Mouse (Mus musculus): ENCODE results near the gene Fgf7. TPM values are rescaled to one million over a fixed set of nuclear protein-coding genes. Genes with fewer than 3 reads are reported as not detected.

The Fgf7 gene
- polyA plus RNA-seq (2016; fragmentation: Nextera tagmentation; extraction: Ambion mirVana): 0.06 TPM in 1 of 2 replicates, not detected in the other

- H3K27ac ChIP-seq: 0 out of 2 replicates have a peak within 1 kb of the TSS, but pooled peaks have one; percentile 1
- H3K27me3 ChIP-seq (ENCODE audit: poor library complexity, severe bottlenecking): no peaks in the 10 kb centered on the region
- H3K4me1 ChIP-seq: peaks cover 15% of the 10 kb centered on the region
- no peaks in the 10 kb centered on the region for H3K36me3 ChIP-seq (replicated peaks)
- no peak for DNase-seq (ENCODE audit: extremely low spot score, low spot score)
- H3K9me3 ChIP-seq: no peaks in the 10 kb centered on the region
- WGBS: 79% methylated on average over 15 of the region's 15 CpGs
- H3K4me3 ChIP-seq: no peak within 1 kb of the TSS
Observed at GRCm38 (mm10) chr2:126034379-126035005, at the start of gene Fgf7. Gene Fgf7, plus strand, starts transcription at chr2:126034658.

GRCm38 (mm10) chr2:126002291-126002690, 32.2 kb upstream of the Fgf7 start:
- H3K9me3 ChIP-seq: no peaks in the 10 kb centered on the region
- H3K27ac ChIP-seq: no peak overlapping the region
- no peaks in the 10 kb centered on the region for H3K4me1 ChIP-seq
- H3K4me3 ChIP-seq: no peak overlapping the region
- no peak for DNase-seq (ENCODE audit: extremely low spot score, low spot score)
- WGBS: 87% methylated on average over 5 of the region's 5 CpGs
- no peaks in the 10 kb centered on the region for H3K27me3 ChIP-seq (ENCODE audit: poor library complexity, severe bottlenecking)
- H3K36me3 ChIP-seq (replicated peaks): no peaks in the 10 kb centered on the region

- Histone ChIP-seq H3K4me1 (no peaks in the 10 kb centered on the region), H3K27me3 (ENCODE audit: poor library complexity, severe bottlenecking) (no peaks in the 10 kb centered on the region), H3K27ac (no peak overlapping the region), H3K9me3 (no peaks in the 10 kb centered on the region), H3K36me3 (replicated peaks) (no peaks in the 10 kb centered on the region), H3K4me3 (no peak overlapping the region)
- DNase-seq (ENCODE audit: extremely low spot score, low spot score): peak; percentile 41
- WGBS: 62% methylated on average over 3 of the region's 3 CpGs
Observed at GRCm38 (mm10) chr2:126006088-126006487, 28.4 kb upstream of the Fgf7 start.

- H3K36me3 ChIP-seq (replicated peaks): no peaks in the 10 kb centered on the region
- no peaks in the 10 kb centered on the region for H3K4me1 ChIP-seq
- H3K27ac ChIP-seq: no peak overlapping the region
- no peak overlapping the region for H3K4me3 ChIP-seq
- H3K27me3 ChIP-seq (ENCODE audit: poor library complexity, severe bottlenecking): no peaks in the 10 kb centered on the region
- no peaks in the 10 kb centered on the region for H3K9me3 ChIP-seq
- WGBS: 92% methylated on average over 2 of the region's 2 CpGs
- DNase-seq (ENCODE audit: extremely low spot score, low spot score): no peak
Observed at GRCm38 (mm10) chr2:126006742-126007141, 27.7 kb upstream of the Fgf7 start.

- Histone ChIP-seq H3K9me3 (no peaks in the 10 kb centered on the region), H3K4me3 (no peak overlapping the region), H3K4me1 (peaks cover 26% of the 10 kb centered on the region), H3K27me3 (ENCODE audit: poor library complexity, severe bottlenecking) (no peaks in the 10 kb centered on the region), H3K36me3 (replicated peaks) (no peaks in the 10 kb centered on the region), H3K27ac (peak overlapping the region; percentile 75; the same call in 1 of the 2 replicates)
- WGBS: 54% methylated on average over 12 of the region's 12 CpGs
- no peak for DNase-seq (ENCODE audit: extremely low spot score, low spot score)
Observed at GRCm38 (mm10) chr2:126014989-126015710, 19.3 kb upstream of the Fgf7 start.

- H3K36me3 ChIP-seq (replicated peaks): no peaks in the 10 kb centered on the region
- WGBS: 18% methylated on average over 3 of the region's 3 CpGs
- no peaks in the 10 kb centered on the region for H3K27me3 ChIP-seq (ENCODE audit: poor library complexity, severe bottlenecking)
- no peaks in the 10 kb centered on the region for H3K9me3 ChIP-seq
- DNase-seq (ENCODE audit: extremely low spot score, low spot score): no peak
- H3K4me3 ChIP-seq: no peak overlapping the region
- peak overlapping the region; percentile 75 for H3K27ac ChIP-seq
- H3K4me1 ChIP-seq: peaks cover 26% of the 10 kb centered on the region
Observed at GRCm38 (mm10) chr2:126015763-126016473, 18.5 kb upstream of the Fgf7 start.

GRCm38 (mm10) chr2:126031186-126031900, 3.1 kb upstream of the Fgf7 start:
- Histone ChIP-seq H3K4me1 (peaks cover 6% of the 10 kb centered on the region; the same call in 1 of the 2 replicates), H3K27me3 (ENCODE audit: poor library complexity, severe bottlenecking) (no peaks in the 10 kb centered on the region), H3K4me3 (no peak overlapping the region), H3K27ac (no peak overlapping the region), H3K9me3 (no peaks in the 10 kb centered on the region), H3K36me3 (replicated peaks) (no peaks in the 10 kb centered on the region)
- no peak for DNase-seq (ENCODE audit: extremely low spot score, low spot score)
- WGBS: 64% methylated on average over 8 of the region's 8 CpGs

- H3K9me3 ChIP-seq: no peaks in the 10 kb centered on the region
- H3K27me3 ChIP-seq (ENCODE audit: poor library complexity, severe bottlenecking): no peaks in the 10 kb centered on the region
- no peak overlapping the region for H3K4me3 ChIP-seq
- H3K36me3 ChIP-seq (replicated peaks): no peaks in the 10 kb centered on the region
- peaks cover 10% of the 10 kb centered on the region for H3K4me1 ChIP-seq
- DNase-seq (ENCODE audit: extremely low spot score, low spot score): no peak
- no peak overlapping the region for H3K27ac ChIP-seq
- WGBS: 84% methylated on average over 8 of the region's 8 CpGs
Observed at GRCm38 (mm10) chr2:126033114-126033972, 1.1 kb upstream of the Fgf7 start.

- WGBS: 93% methylated on average over 15 of the region's 15 CpGs
- no peaks in the 10 kb centered on the region for H3K27me3 ChIP-seq (ENCODE audit: poor library complexity, severe bottlenecking)
- no peak overlapping the region for H3K4me3 ChIP-seq
- H3K9me3 ChIP-seq: no peaks in the 10 kb centered on the region
- no peak overlapping the region for H3K27ac ChIP-seq
- peaks cover 15% of the 10 kb centered on the region for H3K4me1 ChIP-seq
- no peaks in the 10 kb centered on the region for H3K36me3 ChIP-seq (replicated peaks)
- no peak for DNase-seq (ENCODE audit: extremely low spot score, low spot score)
Observed at GRCm38 (mm10) chr2:126035013-126035770, 734 bp downstream of the Fgf7 start.

- no peak for DNase-seq (ENCODE audit: extremely low spot score, low spot score)
Observed at GRCm38 (mm10) chr2:126036121-126036520, 1.7 kb downstream of the Fgf7 start.

GRCm38 (mm10) chr2:126038221-126039000, 4.0 kb downstream of the Fgf7 start:
- H3K27me3 ChIP-seq (ENCODE audit: poor library complexity, severe bottlenecking): no peaks in the 10 kb centered on the region
- peaks cover 19% of the 10 kb centered on the region for H3K4me1 ChIP-seq
- no peak overlapping the region for H3K4me3 ChIP-seq
- no peaks in the 10 kb centered on the region for H3K9me3 ChIP-seq
- DNase-seq (ENCODE audit: extremely low spot score, low spot score): no peak
- no peak overlapping the region for H3K27ac ChIP-seq
- no peaks in the 10 kb centered on the region for H3K36me3 ChIP-seq (replicated peaks)
- 76% methylated on average over 7 of the region's 7 CpGs for WGBS

More at GRCm38 (mm10) chr2:126036121-126036520, 1.7 kb downstream of the Fgf7 start:
- Histone ChIP-seq H3K9me3 (no peaks in the 10 kb centered on the region), H3K27ac (no peak overlapping the region), H3K36me3 (replicated peaks) (no peaks in the 10 kb centered on the region), H3K27me3 (ENCODE audit: poor library complexity, severe bottlenecking) (no peaks in the 10 kb centered on the region), H3K4me3 (no peak overlapping the region), H3K4me1 (peaks cover 15% of the 10 kb centered on the region)
- WGBS: 95% methylated on average over 4 of the region's 4 CpGs
